Mouse (Mus musculus): ENCODE data around the gene Spred3. TPM values are rescaled to one million over a fixed set of nuclear protein-coding genes. Genes with fewer than 3 reads are reported as not detected.
A peak's percentile ranks its signal among the peaks of the same experiment; 100 is the strongest.
"Not testable (repeated sequence)": the region's sequence is repeated elsewhere in the genome, so short reads cannot be mapped to it uniquely, and the experiment has no call there.

The Spred3 gene
- total RNA-seq, 2 experiments from 2014 or later: 41.8 to 62.4 TPM

- intact Hi-C loops (cut with DNase I): no loop called here
- no peak for DNase-seq (ENCODE audit: low spot score in 2 of 2)
Measured at GRCm38 (mm10) chr7:29170755-29171561, 747 bp upstream of the Spred3 start.

DNA sequence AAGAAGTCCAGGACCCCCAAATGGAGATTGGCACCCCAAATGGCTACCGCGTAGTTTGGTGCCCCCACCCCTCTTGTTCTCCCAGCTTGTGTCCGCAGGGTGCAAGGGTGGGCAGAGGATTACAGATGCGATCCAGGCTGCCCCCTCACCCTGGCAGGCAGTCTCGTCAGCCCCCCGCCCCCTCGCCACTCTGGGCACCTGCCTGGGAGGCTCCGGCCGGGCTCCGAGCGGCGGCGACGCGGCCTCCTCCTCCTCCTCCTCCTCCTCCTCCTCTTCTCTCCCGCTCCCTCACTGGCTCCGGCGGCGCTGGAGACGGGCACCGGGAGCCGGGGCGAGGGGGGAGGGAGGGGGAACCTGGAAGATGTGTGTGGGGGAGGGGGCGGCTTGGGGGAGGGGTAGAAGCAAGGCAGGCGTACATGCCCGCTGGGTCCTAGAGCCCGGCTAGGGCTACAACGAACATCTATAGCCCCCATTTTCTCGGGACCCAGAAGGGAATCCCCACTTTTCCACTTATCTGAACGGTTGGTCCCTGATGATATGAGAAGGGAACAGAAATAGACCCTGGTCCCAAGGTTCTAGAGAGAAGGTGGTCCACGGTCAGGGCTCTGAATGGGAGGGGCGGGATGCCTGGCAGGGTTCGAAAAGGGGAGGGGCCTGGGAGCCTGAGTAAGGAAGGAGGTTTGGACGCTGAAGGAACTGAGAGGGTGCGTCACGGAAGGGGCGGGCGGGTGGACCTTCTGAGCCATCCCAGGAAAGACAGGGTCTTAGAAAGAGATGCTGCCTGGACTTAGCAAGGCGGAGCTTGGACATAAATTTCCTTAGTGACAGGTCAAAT is 763 bp downstream of the Spred3 start:
- DNase-seq (ENCODE audit: low spot score in 2 of 2): peak; percentile 83 to 86

DNA sequence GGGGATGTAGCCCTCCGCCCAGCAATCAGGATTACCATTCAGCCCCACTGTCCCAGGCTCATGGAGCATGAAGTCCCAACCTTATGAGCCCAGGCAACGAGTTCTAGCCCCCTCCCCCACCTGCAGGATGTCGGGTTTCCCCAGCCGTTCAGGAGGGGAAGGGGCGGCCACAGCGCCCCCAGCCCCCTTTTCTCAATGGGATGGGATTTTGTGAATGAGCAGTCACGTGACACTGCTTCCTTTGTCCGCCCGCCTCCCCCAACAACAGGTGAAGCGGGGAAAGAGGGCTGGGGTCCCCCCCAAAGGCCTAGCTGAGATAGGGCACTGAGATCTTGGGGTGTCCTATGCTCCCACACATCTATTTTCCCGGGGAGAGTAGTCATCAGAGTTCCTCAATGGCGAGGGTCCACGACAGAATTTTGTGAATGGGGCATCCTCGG is 1.4 kb downstream of the Spred3 start:
- intact Hi-C loops (cut with DNase I): no loop called here

More for the DNA sequence above, 763 bp downstream of the Spred3 start:
- intact Hi-C loops (cut with DNase I): no loop called here

DNA sequence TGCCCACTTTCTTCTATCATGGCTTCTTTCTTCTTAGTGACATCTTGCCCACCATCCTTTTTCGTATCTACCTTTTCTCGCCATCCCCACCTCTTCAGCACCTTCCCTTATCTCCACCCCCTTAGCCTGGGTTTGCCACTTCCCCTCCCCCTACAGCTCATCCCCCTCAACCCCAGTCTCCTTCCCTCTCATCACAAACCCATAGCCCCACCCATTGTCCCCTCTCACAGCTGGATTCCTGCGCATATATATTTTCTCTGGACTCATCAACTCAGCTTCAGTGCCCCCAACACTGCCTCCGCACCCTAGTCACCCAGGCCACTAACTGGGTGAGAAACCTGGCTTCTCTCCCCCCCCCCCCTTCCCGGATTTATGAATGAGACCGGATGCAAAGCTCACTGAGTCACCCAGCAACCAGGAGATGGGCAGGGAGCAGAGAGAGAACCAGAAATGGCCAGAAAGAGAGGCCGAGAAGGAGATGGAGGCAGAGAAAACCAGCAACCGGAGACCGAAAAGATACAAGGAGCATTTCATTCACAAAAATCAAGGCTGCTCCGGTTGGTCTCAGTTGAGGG is 2.0 kb downstream of the Spred3 start:
- intact Hi-C loops (cut with DNase I): no loop called here
- no peak for DNase-seq (ENCODE audit: low spot score in 2 of 2)

More for the DNA sequence above, 1.4 kb downstream of the Spred3 start:
- no peak for DNase-seq (ENCODE audit: low spot score in 2 of 2)

GRCm38 (mm10) chr7:29167656-29168055 is 2.6 kb downstream of the Spred3 start:
- intact Hi-C loops (cut with DNase I): no loop called here

DNA sequence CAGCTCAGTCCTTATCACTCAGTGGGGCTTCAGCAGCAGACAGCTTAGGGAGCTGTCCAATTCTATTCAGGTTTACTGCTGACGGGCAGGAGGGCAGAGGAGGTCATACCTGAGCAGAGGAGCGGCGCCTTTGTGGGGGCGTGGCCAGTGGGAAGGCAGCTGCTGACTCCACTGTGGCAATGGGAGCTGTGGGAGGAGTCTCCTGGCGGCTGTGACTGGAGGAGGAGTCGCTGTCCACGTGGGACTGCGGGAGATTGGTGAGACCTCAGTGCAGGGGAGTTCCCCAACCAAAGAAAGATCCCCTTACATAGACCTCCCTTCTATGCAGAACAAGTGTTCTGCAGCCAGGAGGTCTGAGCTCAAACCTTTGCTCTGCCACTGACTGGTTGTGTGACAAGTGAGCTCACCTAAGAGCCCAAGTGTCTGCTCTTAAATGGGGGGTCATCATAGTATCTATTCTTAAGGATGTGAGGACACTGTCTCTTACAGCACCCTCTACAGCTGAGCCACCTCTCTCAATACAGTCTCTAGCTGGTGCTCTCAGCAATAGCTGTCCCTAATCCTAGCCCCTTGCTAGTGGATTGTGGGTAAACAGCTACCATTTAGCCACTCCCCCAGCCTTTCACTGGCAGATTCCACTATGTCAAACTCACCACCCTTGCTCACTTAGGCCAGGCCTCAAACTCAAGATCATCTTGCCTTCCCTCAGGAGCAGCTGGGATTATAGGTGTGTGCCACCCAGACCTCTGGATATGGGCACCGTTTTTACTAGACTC is 7.3 kb downstream of the Spred3 start:
- DNase-seq (ENCODE audit: low spot score in 2 of 2): no peak
- intact Hi-C loops (cut with DNase I): no loop called here

More at GRCm38 (mm10) chr7:29167656-29168055, 2.6 kb downstream of the Spred3 start:
- no peak for DNase-seq (ENCODE audit: low spot score in 2 of 2)

GRCm38 (mm10) chr7:29162294-29162693 is 7.9 kb downstream of the Spred3 start:
- intact Hi-C loops (cut with DNase I): no loop called here

DNA sequence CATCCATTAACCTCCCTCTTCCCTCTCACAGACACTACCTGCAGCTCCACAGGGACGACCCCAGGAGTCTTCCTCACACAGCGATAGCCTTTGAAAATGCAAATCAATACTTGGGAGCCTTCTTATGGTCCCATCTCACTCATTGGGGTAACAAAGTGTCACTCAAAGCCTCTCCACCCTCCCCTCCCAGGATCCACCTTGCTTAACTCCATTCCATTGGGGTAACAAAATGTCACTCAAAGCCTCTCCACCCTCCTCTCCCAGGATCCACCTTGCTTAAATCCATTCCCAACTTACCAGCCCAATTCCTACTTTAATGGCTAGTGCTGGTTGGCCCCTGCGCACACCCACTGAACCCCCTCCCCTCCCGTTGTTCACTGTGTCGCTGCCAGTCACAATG is 11.9 kb downstream of the Spred3 start:
- intact Hi-C loops (cut with DNase I): no loop called here
- DNase-seq (ENCODE audit: low spot score in 2 of 2): no peak

More at GRCm38 (mm10) chr7:29162294-29162693, 7.9 kb downstream of the Spred3 start:
- DNase-seq (ENCODE audit: low spot score in 2 of 2): no peak

DNA sequence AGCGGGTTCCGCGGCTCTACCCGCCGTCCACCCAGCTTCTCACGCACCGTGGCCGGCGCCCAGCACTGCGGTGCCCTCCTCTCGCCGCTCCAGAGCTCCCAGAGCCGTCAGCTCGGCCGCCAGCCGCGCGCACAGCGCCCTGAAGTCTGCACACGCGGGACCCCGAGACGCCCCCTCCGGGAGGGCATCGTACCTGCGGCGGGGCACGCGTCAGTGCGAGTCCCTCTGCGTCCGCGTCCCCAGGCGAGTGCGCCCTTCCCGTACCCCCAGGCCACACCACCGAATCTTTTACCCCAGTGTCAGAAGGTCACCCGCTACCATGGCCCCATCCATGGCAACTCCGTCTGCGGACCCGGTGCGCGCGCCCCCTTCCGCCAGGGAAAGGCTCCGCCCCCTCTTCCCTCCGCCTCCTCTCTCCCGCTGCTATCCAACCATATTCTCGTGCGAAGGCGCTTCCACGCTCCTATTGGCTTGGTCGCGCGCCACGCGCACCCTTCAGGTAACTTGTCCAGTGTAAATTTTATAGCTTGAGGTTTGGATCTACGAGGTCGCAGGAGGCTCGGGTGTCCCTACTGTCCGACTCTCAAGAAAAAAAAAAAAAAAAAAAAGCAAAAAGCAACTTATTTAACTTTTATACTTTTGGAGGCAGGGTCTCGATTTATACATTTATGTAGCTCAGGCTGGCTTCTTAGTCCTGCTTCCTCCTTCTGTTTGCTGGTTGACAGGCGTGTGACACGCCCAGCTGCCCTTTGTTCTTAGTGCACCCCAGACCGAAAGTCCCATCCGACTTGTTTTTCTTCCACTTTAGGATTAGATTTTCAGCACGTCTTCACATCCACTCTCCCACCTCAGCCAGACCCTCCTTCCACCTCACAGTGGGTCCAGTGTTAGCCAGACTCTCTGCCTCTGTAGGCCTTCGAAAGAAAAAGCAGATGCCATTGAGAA is 14.1 kb downstream of the Spred3 start, which contains the start of gene Fam98c:
Fam98c (minus strand) TSS at position 397 of the 945 bp plus-strand sequence.
- intact Hi-C loops (cut with DNase I): no loop called here
- DNase-seq (ENCODE audit: low spot score in 2 of 2): peak; percentile 84 to 88

DNA sequence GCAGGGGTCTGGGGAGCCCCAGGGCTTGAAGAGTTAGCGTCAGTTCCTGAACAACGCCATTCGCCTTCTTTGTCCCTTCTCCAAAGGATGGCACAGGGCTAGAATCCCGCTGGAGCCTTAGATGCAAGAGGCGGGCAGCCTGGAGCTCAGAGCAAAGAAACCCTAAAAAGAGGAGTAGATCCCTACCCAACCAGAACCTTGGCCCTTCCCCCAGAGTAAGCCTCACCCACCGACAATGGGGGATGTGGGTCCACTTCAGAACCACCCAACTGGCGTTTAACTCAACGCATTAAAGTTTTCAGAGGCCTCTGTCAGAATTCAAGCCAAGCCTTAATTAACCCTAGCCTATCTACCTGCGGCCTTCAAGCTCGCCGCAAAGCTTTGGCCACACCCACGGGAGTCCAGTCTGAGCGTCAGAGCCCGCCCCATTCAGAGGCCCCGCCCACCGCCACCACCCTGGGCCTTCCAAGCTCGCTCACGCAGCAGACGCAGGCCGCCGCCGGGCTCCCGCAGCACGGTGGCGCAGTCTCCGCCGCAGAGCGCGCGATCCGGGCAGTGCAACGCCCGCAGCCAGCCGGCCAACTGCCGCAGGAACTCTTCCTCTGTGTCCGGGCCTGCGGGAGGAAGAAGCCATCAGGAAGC is 14.9 kb downstream of the Spred3 start:
- intact Hi-C loops (cut with DNase I): no loop called here
- peak; percentile 90 to 91 for DNase-seq (ENCODE audit: low spot score in 2 of 2)

GRCm38 (mm10) chr7:29154018-29154720 is 16.0 kb downstream of the Spred3 start:
- intact Hi-C loops (cut with DNase I): no loop called here
- DNase-seq (ENCODE audit: low spot score in 2 of 2): no peak

- intact Hi-C loops (cut with DNase I): no loop called here
- no peak for DNase-seq (ENCODE audit: low spot score in 2 of 2)
Measured at GRCm38 (mm10) chr7:29151486-29151885, 18.7 kb downstream of the Spred3 start.

DNA sequence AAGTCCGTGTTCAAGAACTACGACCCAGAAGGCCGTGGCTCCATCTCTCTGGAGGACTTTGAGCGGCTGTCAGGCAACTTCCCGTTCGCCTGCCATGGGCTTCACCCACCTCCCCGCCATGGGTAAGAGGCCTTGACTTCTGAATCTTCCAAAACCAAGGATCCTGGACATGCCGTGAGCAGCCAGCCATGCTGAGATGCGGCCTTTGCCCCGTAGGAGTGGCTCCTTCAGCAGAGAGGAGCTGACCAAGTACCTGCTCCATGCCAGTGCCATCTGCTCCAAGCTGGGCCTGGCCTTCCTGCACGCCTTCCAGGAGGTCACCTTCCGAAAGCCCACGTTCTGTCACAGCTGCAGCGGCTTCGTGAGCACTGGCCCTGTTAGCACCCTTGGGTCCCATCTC is 21.4 kb downstream of the Spred3 start:
- intact Hi-C loops (cut with DNase I): no loop called here
- DNase-seq (ENCODE audit: low spot score in 2 of 2): no peak

GRCm38 (mm10) chr7:29146625-29147367 is 23.4 kb downstream of the Spred3 start:
- intact Hi-C loops (cut with DNase I): no loop called here
- DNase-seq (ENCODE audit: low spot score in 2 of 2): no peak

GRCm38 (mm10) chr7:29144006-29144405 is 26.2 kb downstream of the Spred3 start:
- DNase-seq (ENCODE audit: low spot score in 2 of 2): no peak
- intact Hi-C loops (cut with DNase I): no loop called here

DNA sequence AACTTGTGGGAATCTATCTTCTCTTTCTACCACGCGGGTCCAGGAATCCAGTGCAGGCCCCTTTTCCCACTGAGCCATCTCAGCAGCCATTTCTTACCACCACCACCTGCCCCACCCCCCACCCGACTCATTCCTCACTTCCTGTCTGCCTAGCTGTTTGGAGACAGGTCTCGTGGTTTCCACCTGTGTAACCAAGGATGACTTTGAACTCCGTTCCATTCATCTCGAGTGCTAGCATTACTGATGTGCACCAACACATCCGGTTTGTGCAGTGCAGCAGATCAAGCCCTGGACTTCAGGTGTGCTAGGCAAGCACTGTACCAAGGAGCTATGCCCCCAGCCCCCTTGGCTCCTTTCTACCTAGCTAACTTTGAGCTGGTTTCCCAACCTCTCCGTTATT is 28.8 kb downstream of the Spred3 start:
- intact Hi-C loops (cut with DNase I): no loop called here
- DNase-seq (ENCODE audit: low spot score in 2 of 2): no peak

DNA sequence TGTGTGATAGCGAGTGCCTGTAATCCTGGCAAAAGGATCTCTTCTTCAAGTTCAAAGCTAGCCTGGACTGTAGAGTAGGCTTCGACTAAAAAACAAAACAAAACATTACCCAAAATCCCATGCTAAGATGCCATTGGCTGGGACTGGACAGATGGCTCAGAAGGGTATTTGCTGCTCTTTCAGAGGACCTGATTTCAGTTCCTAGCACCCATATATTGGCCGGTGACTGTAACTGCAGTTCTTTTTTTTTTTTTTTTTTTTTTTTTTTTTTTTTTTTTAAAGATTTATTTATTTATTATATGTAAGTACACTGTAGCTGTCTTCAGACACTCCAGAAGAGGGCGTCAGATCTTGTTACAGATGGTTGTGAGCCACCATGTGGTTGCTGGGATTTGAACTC is 31.0 kb downstream of the Spred3 start:
- intact Hi-C loops (cut with DNase I): not testable (repeated sequence)

More for the DNA sequence above, 31.0 kb downstream of the Spred3 start:
- not testable (repeated sequence) for DNase-seq (ENCODE audit: low spot score in 2 of 2)

All from left cerebral cortex, postnatal 36 days (tissue).